Mouse (Mus musculus) monocyte, adult 2 months (primary cell): ENCODE data around the gene Vwce.

Experiments
- DNase-seq, 2 experiments: peaks; one replicate each; pipeline ENCODE4 v3.0.0; 2022; ENCODE audit warnings: low spot score in 2 of 2, low read depth in 1 of 2

The Vwce gene

DNA sequence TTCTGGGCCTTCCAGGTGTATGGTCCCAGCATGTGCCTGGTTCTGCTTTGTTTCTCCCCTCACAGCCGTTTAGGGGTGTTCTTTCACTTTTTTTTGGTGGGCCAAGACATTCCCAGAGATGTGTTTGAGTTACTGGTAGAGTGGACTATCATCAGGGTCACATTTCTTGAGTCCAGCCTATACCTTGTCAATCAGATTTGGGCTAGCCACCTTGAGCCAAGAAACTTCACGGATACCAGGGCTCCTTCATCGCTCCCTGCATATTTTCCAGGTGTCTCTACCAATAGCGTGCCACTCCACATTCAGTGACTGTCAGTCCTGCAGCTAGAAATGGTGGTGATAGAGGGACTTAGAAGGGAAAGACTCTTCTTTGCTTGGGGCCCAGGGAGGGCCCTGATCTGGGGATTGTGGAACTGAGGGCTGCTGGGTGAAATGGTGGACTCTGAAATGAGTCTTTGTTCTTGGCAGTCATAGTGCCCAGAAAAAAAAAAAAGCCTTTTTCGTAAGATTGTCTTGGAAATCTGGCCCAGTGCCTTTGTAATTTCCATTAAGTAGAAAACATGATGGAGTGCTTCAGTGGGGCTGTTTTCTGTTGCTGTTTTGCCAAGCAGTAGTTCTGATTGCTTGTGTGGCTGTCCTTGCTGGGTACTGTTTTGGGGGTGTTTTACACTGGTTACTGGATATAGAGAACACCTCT, 55.6 kb downstream of the Vwce start:
- DNase-seq = no peak

GRCm38 (mm10) chr19:10690336-10690735, 56.3 kb downstream of the Vwce start:
- DNase-seq = no peak

GRCm38 (mm10) chr19:10691121-10691520, 57.1 kb downstream of the Vwce start:
- no peak for DNase-seq

DNA sequence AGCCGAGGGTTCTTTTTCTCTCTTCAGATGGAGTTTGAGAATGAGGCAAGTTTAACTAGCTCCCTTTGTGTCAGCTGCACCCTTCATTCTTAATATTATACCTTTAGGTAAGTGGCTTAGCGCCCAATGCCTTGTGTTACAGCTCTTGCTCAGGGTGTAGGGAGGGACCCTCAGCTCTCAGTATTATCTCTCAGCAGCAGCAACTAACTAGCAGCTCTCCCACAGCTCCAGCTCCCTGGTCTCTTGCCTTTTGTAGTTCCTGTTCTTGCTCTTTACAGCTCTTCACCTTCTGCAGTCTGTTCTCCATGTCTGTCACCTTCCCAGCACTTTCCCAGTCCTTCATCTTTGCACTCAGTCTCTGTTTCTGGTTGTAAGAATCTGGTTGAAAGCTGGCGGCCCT, 57.6 kb downstream of the Vwce start:
- DNase-seq = no peak

DNA sequence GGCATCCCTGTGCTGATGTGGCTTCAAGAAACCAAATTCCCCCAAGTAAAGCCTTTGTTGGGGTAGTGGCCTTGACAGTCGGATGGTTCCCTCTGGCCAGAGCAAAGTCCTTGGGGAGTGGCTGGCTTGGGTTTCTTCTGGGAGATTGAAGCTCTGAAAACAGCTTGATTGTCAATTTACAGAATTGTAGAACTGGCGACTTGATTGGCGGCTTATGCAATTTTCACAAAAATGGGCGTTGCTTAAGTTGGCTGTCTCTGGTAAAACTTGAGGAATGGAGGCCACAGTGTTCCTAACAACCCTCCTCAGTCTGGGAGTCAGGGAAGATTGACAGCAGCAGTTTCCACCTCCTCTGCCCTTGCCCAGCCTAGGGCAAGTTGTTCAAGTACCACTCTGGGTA, 58.3 kb downstream of the Vwce start:
- no peak for DNase-seq

- DNase-seq = peak; percentile 45 to 50
Observed at GRCm38 (mm10) chr19:10693926-10694682, 60.1 kb downstream of the Vwce start.

DNA sequence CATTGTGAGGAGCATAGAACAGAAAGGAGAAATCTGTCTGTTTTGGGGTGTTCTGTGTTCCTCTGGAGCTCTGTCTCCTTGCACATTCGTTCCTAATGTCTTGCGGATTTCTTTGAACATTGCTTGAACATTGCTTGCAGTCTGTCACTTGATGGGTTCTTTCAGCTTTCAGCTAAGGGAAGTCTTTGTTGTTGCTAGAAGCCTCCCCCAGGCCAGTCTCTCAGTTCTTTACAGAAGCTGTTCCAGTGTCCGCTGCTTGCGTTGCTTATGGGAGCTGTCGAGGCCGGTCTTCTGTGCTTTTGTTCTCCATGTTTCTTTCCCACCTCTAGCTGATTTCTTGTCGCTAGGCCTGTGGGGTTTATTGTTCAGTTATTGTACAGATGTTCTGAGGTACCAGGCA, 61.8 kb downstream of the Vwce start:
- DNase-seq = no peak

DNA sequence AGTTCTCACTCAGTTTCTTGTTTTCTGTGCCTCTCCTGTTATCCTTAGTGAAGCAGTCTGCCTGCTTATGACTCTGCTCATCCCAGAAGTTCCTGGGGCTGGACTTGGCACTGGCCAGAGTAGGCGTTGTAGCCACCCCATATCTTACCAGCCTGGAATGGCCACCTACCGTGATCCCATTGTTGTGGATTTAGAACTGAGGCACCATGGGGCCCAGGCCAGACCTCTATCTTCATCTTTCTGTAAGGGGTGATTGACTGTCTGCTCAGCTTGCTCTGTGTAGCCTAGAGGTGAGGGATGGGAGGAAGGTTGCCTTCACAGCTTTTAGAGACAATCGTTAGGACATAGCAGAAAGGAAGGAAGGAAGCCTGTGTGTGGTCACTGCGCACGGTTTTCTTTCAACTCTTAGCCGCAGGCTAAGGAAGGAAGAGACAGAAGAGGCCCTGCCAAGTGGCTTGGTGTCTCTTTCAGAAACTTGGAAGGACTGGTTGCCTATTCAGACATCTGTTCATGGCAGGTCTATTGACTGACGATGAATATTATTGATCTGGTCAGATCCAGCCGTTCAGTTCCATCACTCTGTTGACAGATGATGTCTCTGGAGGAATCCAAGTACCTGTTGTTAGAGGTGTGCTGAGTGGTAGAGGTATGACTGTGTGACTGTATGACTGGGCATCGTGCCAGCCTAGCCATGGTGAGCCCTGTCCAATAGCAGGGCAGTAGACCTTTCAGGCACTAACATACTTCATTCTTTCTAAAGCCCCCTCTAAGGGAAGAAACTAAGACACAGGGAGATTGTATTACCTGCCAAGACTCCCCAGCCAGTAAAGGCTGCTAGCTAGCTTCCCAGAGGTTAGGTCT, 64.3 kb downstream of the Vwce start:
- DNase-seq = no peak

- DNase-seq = no peak
Observed at GRCm38 (mm10) chr19:10699851-10700250, 65.8 kb downstream of the Vwce start.

GRCm38 (mm10) chr19:10701013-10701726, 67.2 kb downstream of the Vwce start:
- DNase-seq = no peak

DNA sequence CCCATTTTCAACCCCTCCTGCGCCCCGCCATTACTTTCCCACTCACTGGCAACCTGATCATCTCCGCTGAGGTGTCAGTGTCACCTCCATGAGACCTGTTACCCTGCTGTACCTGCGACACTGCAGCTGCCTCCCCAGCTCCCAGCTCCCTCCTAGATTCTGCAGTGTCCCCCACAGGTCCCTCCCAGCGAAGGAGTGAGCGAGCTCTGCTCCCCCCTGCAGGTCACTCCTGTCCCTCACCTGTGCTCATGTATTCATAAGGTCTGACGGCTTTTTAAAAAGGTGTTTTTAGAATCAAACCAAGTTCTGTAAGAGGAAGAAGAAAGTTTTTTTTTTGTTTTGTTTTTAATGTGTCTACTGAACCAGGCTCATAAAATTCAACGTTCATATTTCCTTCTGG, 68.1 kb downstream of the Vwce start:
- no peak for DNase-seq

GRCm38 (mm10) chr19:10703470-10703869, 69.5 kb downstream of the Vwce start:
- no peak for DNase-seq

- no peak for DNase-seq
Observed at GRCm38 (mm10) chr19:10707087-10707875, 73.3 kb downstream of the Vwce start.

DNA sequence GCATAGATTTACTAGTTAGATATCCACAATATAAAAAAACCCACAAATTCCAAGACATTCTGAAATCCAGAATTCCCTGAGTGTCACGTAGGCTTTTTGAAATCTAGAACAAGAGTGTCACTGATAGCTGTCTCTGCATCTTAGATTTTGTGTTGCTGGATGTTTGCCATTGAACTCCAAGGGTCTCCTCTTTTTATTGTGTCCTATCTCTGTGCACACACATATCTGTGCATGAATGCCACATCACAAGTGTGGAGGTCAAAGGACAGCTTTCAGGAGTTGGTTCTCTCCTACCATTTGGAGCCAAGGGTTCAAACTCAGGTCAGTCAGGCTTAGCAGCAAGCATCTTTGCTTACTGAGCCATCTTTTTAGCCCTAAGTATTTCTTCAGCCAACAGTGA, 73.9 kb downstream of the Vwce start:
- DNase-seq = no peak

GRCm38 (mm10) chr19:10708900-10709299, 74.9 kb downstream of the Vwce start:
- DNase-seq = no peak

GRCm38 (mm10) chr19:10709360-10710087, 75.5 kb downstream of the Vwce start:
- DNase-seq = peak; percentile 75 to 83

GRCm38 (mm10) chr19:10710088-10710511, 76.1 kb downstream of the Vwce start:
- no peak for DNase-seq

GRCm38 (mm10) chr19:10710751-10711150, 76.7 kb downstream of the Vwce start:
- no peak for DNase-seq

GRCm38 (mm10) chr19:10712194-10712593, 78.2 kb downstream of the Vwce start:
- DNase-seq = no peak

DNA sequence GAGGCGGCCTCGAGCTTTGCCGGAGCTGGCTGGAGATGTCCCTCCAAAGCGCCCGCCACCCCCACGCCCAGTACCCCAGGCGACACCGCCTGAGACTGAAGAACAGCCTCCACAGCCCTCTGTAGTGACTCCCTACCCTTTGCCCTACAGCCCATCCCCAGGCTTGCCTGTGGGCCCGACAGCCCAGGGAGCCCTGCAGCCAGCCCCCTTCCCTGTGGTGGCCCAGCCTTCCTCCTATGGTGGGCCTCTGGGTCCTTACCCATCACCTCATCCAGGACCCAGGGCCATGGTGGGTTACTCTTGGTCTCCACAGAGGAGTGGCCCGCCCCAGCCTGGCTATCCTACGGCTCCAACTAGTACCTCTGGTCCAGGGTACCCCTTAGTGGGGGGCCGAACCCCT, 78.6 kb downstream of the Vwce start:
- no peak for DNase-seq
